Mouse (Mus musculus) stomach, embryonic 14.5 days (tissue): Measurements from ENCODE around the gene Gm3625. TPM values are rescaled to one million over a fixed set of nuclear protein-coding genes. Genes with fewer than 3 reads are reported as not detected.
A peak's percentile ranks its signal among the peaks of the same experiment; 100 is the strongest.

Source experiments
- ATAC-seq: fragments of 200-750 bp; cut with Nextera tagmentation; 2 replicates; pipeline ENCODE4 v1.8.0; 2017; ENCODE audit warnings: low read depth, moderate TSS enrichment; ENCODE audit not compliant: insufficient number of reproducible peaks, insufficient read depth, low FRiP score
- H3K27ac ChIP-seq: fragments of 300-500 bp; sonication (generic); 2 replicates; pipeline ENCODE4 v1.5.1; 2014; ENCODE audit warnings: mild to moderate bottlenecking, low read length, moderate library complexity, mixed read lengths
- H3K27me3 ChIP-seq: fragments of 300-500 bp; sonication (generic); 2 replicates; pipeline ENCODE4 v1.6.1; 2014; ENCODE audit warnings: low read length, control low read depth, mixed read lengths; ENCODE audit not compliant: control insufficient read depth, insufficient read depth
- H3K36me3 ChIP-seq: fragments of 300-500 bp; sonication (generic); 2 replicates; pipeline ENCODE4 v1.6.1; 2014; ENCODE audit warnings: mild to moderate bottlenecking, control low read depth, low read length, moderate library complexity, mixed read lengths; ENCODE audit not compliant: control insufficient read depth, insufficient read depth
- H3K4me1 ChIP-seq: fragments of 300-500 bp; sonication (generic); 2 replicates; pipeline ENCODE4 v1.6.1; 2014; ENCODE audit warnings: low read length, control low read depth, mixed read lengths; ENCODE audit not compliant: control insufficient read depth, insufficient read depth
- H3K4me2 ChIP-seq: fragments of 300-500 bp; sonication (generic); replicated peaks from 2 replicates; pipeline ENCODE4 v1.6.1; 2014; ENCODE audit warnings: low read depth, low read length, control low read depth
- H3K4me3 ChIP-seq: fragments of 300-500 bp; sonication (generic); 2 replicates; pipeline ENCODE4 v1.5.1; 2014; ENCODE audit warnings: low read depth, low read length, control low read depth
- H3K9ac ChIP-seq: fragments of 300-500 bp; sonication (generic); replicated peaks from 2 replicates; pipeline ENCODE4 v1.6.1; 2014; ENCODE audit warnings: low read depth, mild to moderate bottlenecking, control low read depth, low read length, moderate library complexity, mixed read lengths
- H3K9me3 ChIP-seq: fragments of 300-500 bp; sonication (generic); 2 replicates; pipeline ENCODE4 v1.6.1; 2016; ENCODE audit warnings: low read depth, low read length, control low read depth; ENCODE audit not compliant: control insufficient read depth
- WGBS: fragments of 180-500 bp; shearing (Covaris S2); extraction: QIAGEN DNeasy Blood & Tissue Kit; methylation state at CpG from one replicate; pipeline ENCODE4 v1.1.7; 2014; 5-methylcytosine and 5-hydroxymethylcytosine counted together
- polyA plus RNA-seq: library from polyadenylated mRNA; unstranded; fragments of >200 nt; fragmentation: Nextera tagmentation; extraction: Ambion mirVana; gene quantifications from 2 replicates; pipeline ENCODE4 v1.2.1, GENCODE M21; 2014

The Gm3625 gene
- polyA plus RNA-seq = not detected in 2 replicates

GRCm38 (mm10) chr12:4592541-4593165 lies at the start of gene Gm3625, which contains the start of gene Itsn2:
Gene Gm3625, minus strand, starts transcription at chr12:4592927.
Gene Itsn2, plus strand, starts transcription at chr12:4592638.
- ATAC-seq = peak; percentile 90
- no peaks in the 10 kb centered on the region for H3K9me3 ChIP-seq
- H3K4me2 ChIP-seq = peak within 1 kb of the TSS; percentile 79
- H3K27me3 ChIP-seq = no peaks in the 10 kb centered on the region
- H3K27ac ChIP-seq = peak within 1 kb of the TSS; percentile 79
- H3K4me1 ChIP-seq = 0 out of 2 replicates have a peak, but pooled peaks cover 12% of the 10 kb centered on the region
- H3K36me3 ChIP-seq = no peaks in the 10 kb centered on the region
- WGBS = under 1% methylated on average over 38 of the region's 49 CpGs
- H3K4me3 ChIP-seq = peak within 1 kb of the TSS; percentile 87
- peak within 1 kb of the TSS; percentile 87 for H3K9ac ChIP-seq

- WGBS = 90% methylated on average over 1 of the region's 1 CpGs
- ATAC-seq = no peak
- no peaks in the 10 kb centered on the region for H3K9me3 ChIP-seq
Measured at GRCm38 (mm10) chr12:4640737-4641136, 48.0 kb upstream of the Gm3625 start.

GRCm38 (mm10) chr12:4638438-4638837 lies 45.7 kb upstream of the Gm3625 start:
- Histone ChIP-seq H3K27ac (no peak overlapping the region), H3K4me1 (no peaks in the 10 kb centered on the region), H3K9ac (no peak overlapping the region), H3K9me3 (no peaks in the 10 kb centered on the region), H3K36me3 (peaks cover 34% of the 10 kb centered on the region), H3K27me3 (no peaks in the 10 kb centered on the region), H3K4me3 (no peak overlapping the region), H3K4me2 (no peak overlapping the region)
- no peak for ATAC-seq
- WGBS = 87% methylated on average over 1 of the region's 1 CpGs

More at GRCm38 (mm10) chr12:4640737-4641136, 48.0 kb upstream of the Gm3625 start:
- peaks cover 25% of the 10 kb centered on the region for H3K36me3 ChIP-seq
- no peaks in the 10 kb centered on the region for H3K4me1 ChIP-seq
- no peaks in the 10 kb centered on the region for H3K27me3 ChIP-seq
- H3K4me3 ChIP-seq = no peak overlapping the region
- no peak overlapping the region for H3K4me2 ChIP-seq
- no peak overlapping the region for H3K27ac ChIP-seq
- no peak overlapping the region for H3K9ac ChIP-seq

GRCm38 (mm10) chr12:4632957-4633356 lies 40.2 kb upstream of the Gm3625 start:
- Histone ChIP-seq H3K9me3 (no peaks in the 10 kb centered on the region), H3K9ac (no peak overlapping the region), H3K4me3 (no peak overlapping the region), H3K27ac (no peak overlapping the region), H3K4me2 (no peak overlapping the region), H3K4me1 (no peaks in the 10 kb centered on the region), H3K36me3 (peaks cover 40% of the 10 kb centered on the region), H3K27me3 (no peaks in the 10 kb centered on the region)
- no peak for ATAC-seq
- 81% methylated on average over 8 of the region's 8 CpGs for WGBS

- no peak for ATAC-seq
- no peaks in the 10 kb centered on the region for H3K4me1 ChIP-seq
- H3K4me3 ChIP-seq = no peak overlapping the region
- no peaks in the 10 kb centered on the region for H3K27me3 ChIP-seq
- no peak overlapping the region for H3K27ac ChIP-seq
- no peaks in the 10 kb centered on the region for H3K9me3 ChIP-seq
- no peak overlapping the region for H3K4me2 ChIP-seq
- H3K9ac ChIP-seq = no peak overlapping the region
- WGBS = 55% methylated on average over 1 of the region's 1 CpGs
- H3K36me3 ChIP-seq = no peaks in the 10 kb centered on the region
Measured at GRCm38 (mm10) chr12:4624201-4624600, 31.5 kb upstream of the Gm3625 start.

GRCm38 (mm10) chr12:4614722-4615121 lies 22.0 kb upstream of the Gm3625 start:
- 55% methylated on average over 2 of the region's 2 CpGs for WGBS
- Histone ChIP-seq H3K9me3 (no peaks in the 10 kb centered on the region), H3K9ac (no peak overlapping the region)

GRCm38 (mm10) chr12:4606625-4607024 lies 13.9 kb upstream of the Gm3625 start:
- no peak overlapping the region for H3K4me2 ChIP-seq
- ATAC-seq = no peak
- no peaks in the 10 kb centered on the region for H3K27me3 ChIP-seq
- H3K4me1 ChIP-seq = no peaks in the 10 kb centered on the region
- H3K4me3 ChIP-seq = no peak overlapping the region
- 47% methylated on average over 3 of the region's 3 CpGs for WGBS
- H3K9me3 ChIP-seq = no peaks in the 10 kb centered on the region
- H3K9ac ChIP-seq = no peak overlapping the region
- H3K27ac ChIP-seq = no peak overlapping the region
- no peaks in the 10 kb centered on the region for H3K36me3 ChIP-seq

More at GRCm38 (mm10) chr12:4614722-4615121, 22.0 kb upstream of the Gm3625 start:
- no peak for ATAC-seq
- Histone ChIP-seq H3K4me3 (no peak overlapping the region), H3K4me2 (no peak overlapping the region), H3K4me1 (no peaks in the 10 kb centered on the region), H3K27me3 (no peaks in the 10 kb centered on the region), H3K27ac (no peak overlapping the region), H3K36me3 (no peaks in the 10 kb centered on the region)

GRCm38 (mm10) chr12:4599713-4600112 lies 7.0 kb upstream of the Gm3625 start:
- WGBS = 76% methylated on average over 4 of the region's 4 CpGs
- Histone ChIP-seq H3K9me3 (no peaks in the 10 kb centered on the region), H3K9ac (no peak overlapping the region), H3K4me3 (no peak overlapping the region), H3K36me3 (no peaks in the 10 kb centered on the region), H3K4me2 (no peak overlapping the region), H3K27me3 (no peaks in the 10 kb centered on the region), H3K4me1 (no peaks in the 10 kb centered on the region), H3K27ac (no peak overlapping the region)
- ATAC-seq = no peak
